Mouse (Mus musculus) thymus, adult 2 months (tissue): ENCODE results near the gene Arhgap40. TPM values are rescaled to one million over a fixed set of nuclear protein-coding genes. Genes with fewer than 3 reads are reported as not detected.

ENCODE experiments used
- DNase-seq: peaks from one replicate; pipeline ENCODE4 v3.0.0; 2021
- H3K27ac ChIP-seq: fragments of 200-500 bp; 2 replicates; pipeline ENCODE4 v1.5.1; 2012; ENCODE audit warnings: low read length, control low read depth; ENCODE audit not compliant: control insufficient read depth, insufficient read depth
- H3K27me3 ChIP-seq: fragments of 200-500 bp; 2 replicates; pipeline ENCODE4 v1.6.1; 2012; ENCODE audit warnings: mild to moderate bottlenecking, low read length, moderate library complexity, mixed read lengths; ENCODE audit not compliant: control insufficient read depth, insufficient read depth
- H3K36me3 ChIP-seq: fragments of 200-500 bp; 2 replicates; pipeline ENCODE4 v1.6.1; 2012; ENCODE audit warnings: mild to moderate bottlenecking, low read length, moderate library complexity; ENCODE audit not compliant: control insufficient read depth, insufficient read depth
- H3K4me1 ChIP-seq: fragments of 200-500 bp; replicated peaks from 2 replicates; pipeline ENCODE4 v1.6.1; 2012; ENCODE audit warnings: low read length; ENCODE audit not compliant: control insufficient read depth, insufficient read depth
- H3K4me3 ChIP-seq: fragments of 200-500 bp; 2 replicates; pipeline ENCODE4 v1.5.1; 2012; ENCODE audit warnings: mild to moderate bottlenecking, low read length, control low read depth, moderate library complexity; ENCODE audit not compliant: control insufficient read depth, insufficient read depth
- CTCF ChIP-seq: fragments of 200-500 bp; IDR thresholded peaks from 2 replicates; pipeline ENCODE4 v1.5.1; 2012; ENCODE audit warnings: mild to moderate bottlenecking, control low read depth, low read length, moderate library complexity, borderline replicate concordance; ENCODE audit not compliant: control insufficient read depth, poor library complexity, insufficient read depth; ENCODE audit errors: extremely low read depth
- POLR2A ChIP-seq: fragments of 200-500 bp; IDR thresholded peaks from 2 replicates; pipeline ENCODE4 v1.6.1; 2012; ENCODE audit warnings: mild to moderate bottlenecking, low read length, control low read depth, moderate library complexity; ENCODE audit not compliant: control insufficient read depth, poor library complexity, insufficient read depth; ENCODE audit errors: extremely low read depth
- WGBS: fragments of 180-500 bp; shearing (Covaris S2); methylation state at CpG from one replicate; pipeline ENCODE4 v1.1.7; 2018; 5-methylcytosine and 5-hydroxymethylcytosine counted together
- polyA plus RNA-seq: library from polyadenylated mRNA; depleted of rRNA; stranded (reverse); fragments of >200 nt; gene quantifications from 2 replicates; pipeline ENCODE4 v1.2.3, GENCODE M21; 2012

The Arhgap40 gene
- polyA plus RNA-seq, 1 experiment, result 0.24 TPM

DNA sequence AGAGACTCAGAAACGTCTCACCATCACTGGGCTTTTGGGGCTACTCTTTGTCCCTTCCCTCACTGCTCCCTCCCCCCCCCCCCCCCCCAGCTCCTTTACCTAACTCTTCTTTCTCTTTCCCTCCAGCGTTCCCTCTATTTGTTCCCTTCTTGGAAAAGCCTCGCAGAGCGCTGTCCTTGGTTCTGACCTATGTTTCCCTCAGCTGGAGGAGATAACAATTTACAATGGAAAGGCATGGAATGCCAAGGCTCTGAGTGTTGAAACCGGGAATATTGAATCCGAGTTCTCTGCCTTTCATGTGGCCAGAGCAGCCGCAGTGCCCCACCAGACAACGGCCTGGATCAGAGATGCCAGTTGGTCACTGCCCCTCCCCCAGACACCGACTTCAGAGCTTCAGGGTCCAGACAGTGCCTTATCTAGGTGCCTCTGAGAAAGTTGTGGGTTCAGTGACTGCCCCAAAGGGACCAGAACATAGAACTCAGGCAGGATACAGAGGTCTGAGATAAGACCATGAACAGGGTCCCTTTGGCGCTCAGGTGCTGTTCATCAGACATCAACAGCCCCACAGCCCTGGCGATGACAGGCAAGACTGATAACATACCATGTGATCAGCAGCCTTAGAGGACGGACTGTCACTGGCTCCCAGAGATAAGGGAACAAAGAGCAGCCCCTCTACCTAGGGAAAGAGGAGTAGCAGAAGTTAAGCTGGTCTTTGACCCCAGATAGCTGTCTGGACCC is 72.2 kb downstream of the Arhgap40 start:
- no peaks in the 10 kb centered on the region; the same call in 1 of the 2 replicates for H3K27me3 ChIP-seq
- no peaks in the 10 kb centered on the region for H3K36me3 ChIP-seq
- H3K4me3 ChIP-seq, result no peak overlapping the region
- H3K4me1 ChIP-seq, result no peaks in the 10 kb centered on the region
- no peak overlapping the region for H3K27ac ChIP-seq
- no peak for TF ChIP-seq POLR2A
- TF ChIP-seq CTCF, result no peak
- DNase-seq, result no peak
- WGBS, result 18% methylated on average over 12 of the region's 12 CpGs

GRCm38 (mm10) chr2:158588524-158589271 is 76.1 kb downstream of the Arhgap40 start:
- H3K4me1 ChIP-seq, result no peaks in the 10 kb centered on the region
- DNase-seq, result no peak
- 61% methylated on average over 8 of the region's 8 CpGs for WGBS
- TF ChIP-seq POLR2A (no peak), CTCF (no peak)
- H3K4me3 ChIP-seq, result no peak overlapping the region
- no peaks in the 10 kb centered on the region for H3K36me3 ChIP-seq
- H3K27ac ChIP-seq, result no peak overlapping the region
- H3K27me3 ChIP-seq, result no peaks in the 10 kb centered on the region; the same call in 1 of the 2 replicates

GRCm38 (mm10) chr2:158590495-158590894 is 77.9 kb downstream of the Arhgap40 start:
- Histone ChIP-seq H3K27ac (no peak overlapping the region), H3K4me3 (no peak overlapping the region), H3K4me1 (no peaks in the 10 kb centered on the region), H3K27me3 (no peaks in the 10 kb centered on the region), H3K36me3 (no peaks in the 10 kb centered on the region)
- WGBS, result 50% methylated on average over 3 of the region's 3 CpGs
- DNase-seq, result no peak
- TF ChIP-seq POLR2A (no peak), CTCF (no peak)

DNA sequence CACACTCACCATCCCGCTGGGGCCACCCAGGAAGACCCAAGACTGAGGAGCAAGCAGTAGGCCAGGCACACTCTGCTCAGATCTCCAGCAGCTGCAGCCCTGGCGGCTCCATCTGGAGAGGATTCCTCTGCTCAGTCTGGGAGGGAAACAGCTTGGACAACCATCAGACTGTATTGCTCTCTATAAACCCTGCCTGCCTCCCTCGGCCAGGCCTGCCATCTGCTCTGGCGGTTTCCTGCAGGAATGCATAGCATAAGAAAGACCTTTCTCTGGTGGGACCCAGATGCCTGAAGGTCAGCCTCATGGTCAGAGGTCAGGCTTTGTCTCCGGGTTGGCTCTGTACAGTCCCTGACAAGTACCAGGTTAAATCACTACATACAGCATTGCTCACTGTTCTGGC is 78.7 kb downstream of the Arhgap40 start:
- no peak for TF ChIP-seq POLR2A
- TF ChIP-seq CTCF, result no peak
- no peak overlapping the region for H3K4me3 ChIP-seq
- H3K27me3 ChIP-seq, result no peaks in the 10 kb centered on the region
- no peak overlapping the region for H3K27ac ChIP-seq
- H3K4me1 ChIP-seq, result no peaks in the 10 kb centered on the region
- H3K36me3 ChIP-seq, result no peaks in the 10 kb centered on the region
- DNase-seq, result no peak
- WGBS, result 55% methylated on average over 5 of the region's 5 CpGs

DNA sequence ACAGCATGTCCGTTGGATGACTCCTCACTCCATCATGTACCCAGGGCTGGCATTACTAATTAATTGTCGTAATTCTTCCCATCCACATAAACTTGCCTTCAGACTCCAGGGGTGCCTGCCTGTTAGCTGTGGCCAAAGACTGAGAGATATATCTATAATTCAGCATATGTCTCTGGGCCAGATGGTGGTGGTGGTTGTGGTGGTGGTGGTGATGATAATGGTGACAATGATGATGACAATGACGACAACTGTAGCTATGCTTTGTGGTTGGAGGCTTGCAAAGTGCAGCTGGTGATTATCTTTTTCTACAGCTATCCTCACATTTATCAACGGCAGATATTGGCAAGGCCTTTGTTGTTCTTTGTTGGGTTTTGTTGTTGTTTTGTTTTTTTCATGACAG is 80.8 kb downstream of the Arhgap40 start:
- Histone ChIP-seq H3K27me3 (no peaks in the 10 kb centered on the region), H3K4me3 (no peak overlapping the region), H3K27ac (no peak overlapping the region), H3K4me1 (no peaks in the 10 kb centered on the region), H3K36me3 (no peaks in the 10 kb centered on the region)
- TF ChIP-seq POLR2A (no peak), CTCF (no peak)
- no peak for DNase-seq
- WGBS, result 83% methylated on average over 4 of the region's 4 CpGs

GRCm38 (mm10) chr2:158595103-158595502 is 82.5 kb downstream of the Arhgap40 start:
- Histone ChIP-seq H3K4me1 (no peaks in the 10 kb centered on the region), H3K36me3 (no peaks in the 10 kb centered on the region), H3K4me3 (no peak overlapping the region), H3K27me3 (no peaks in the 10 kb centered on the region), H3K27ac (no peak overlapping the region)
- DNase-seq, result no peak
- TF ChIP-seq POLR2A, result no peak
- no peak for TF ChIP-seq CTCF
- WGBS, result 8% methylated on average over 12 of the region's 12 CpGs
